Mouse (Mus musculus): ENCODE data around the gene Nanos2. TPM values are rescaled to one million over a fixed set of nuclear protein-coding genes. Genes with fewer than 3 reads are reported as not detected.

Nanos2 gene
- total and polyA plus RNA-seq, 2 experiments from 2014 or later = 1.6 to 2.6 TPM

GRCm38 (mm10) chr7:18951397-18951796 is 35.8 kb upstream of the Nanos2 start:
- peaks cover 16% of the 10 kb centered on the region; the same call in 1 of the 2 replicates for H3K36me3 ChIP-seq (ENCODE audit: insufficient read depth, low read length)
- H3K9ac ChIP-seq (replicated peaks; ENCODE audit: low read length) = no peak overlapping the region
- no peak for TF ChIP-seq CTCF (IDR thresholded peaks at IDR 0.05; ENCODE audit: low read depth)
- peaks cover 23% of the 10 kb centered on the region for H3K4me1 ChIP-seq (ENCODE audit: insufficient read depth, low read length)
- ATAC-seq (no peak), DNase-seq (ENCODE audit: low spot score) (no peak)
- H3K4me3 ChIP-seq (ENCODE audit: low read length) = no peak overlapping the region
- WGBS = 27% methylated on average over 15 of the region's 15 CpGs
- 0 out of 2 replicates have a peak overlapping the region, but pooled peaks have one; percentile 10 for H3K4me2 ChIP-seq (ENCODE audit: low read depth, low read length)
- no peaks in the 10 kb centered on the region for H3K27me3 ChIP-seq (ENCODE audit: insufficient read depth, low read length)
- H3K27ac ChIP-seq = 0 out of 2 replicates have a peak overlapping the region, but pooled peaks have one; percentile 80
- no peaks in the 10 kb centered on the region for H3K9me3 ChIP-seq (ENCODE audit: low read length)

GRCm38 (mm10) chr7:18957569-18958383 is 29.4 kb upstream of the Nanos2 start:
- H3K36me3 ChIP-seq (ENCODE audit: insufficient read depth, low read length) = peaks cover 4% of the 10 kb centered on the region; the same call in 1 of the 2 replicates
- H3K27ac ChIP-seq = peak overlapping the region; percentile 73
- H3K4me1 ChIP-seq (ENCODE audit: insufficient read depth, low read length) = peaks cover 15% of the 10 kb centered on the region
- peak; percentile 76 for DNase-seq (ENCODE audit: low spot score)
- no peaks in the 10 kb centered on the region for H3K27me3 ChIP-seq (ENCODE audit: insufficient read depth, low read length)
- 3% methylated on average over 50 of the region's 107 CpGs for WGBS
- TF ChIP-seq CTCF (IDR thresholded peaks at IDR 0.05; ENCODE audit: low read depth) = peak; percentile 36
- ATAC-seq = peak; percentile 47
- H3K4me2 ChIP-seq (ENCODE audit: low read depth, low read length) = peak overlapping the region; percentile 65
- H3K9ac ChIP-seq (replicated peaks; ENCODE audit: low read length) = peak overlapping the region; percentile 51
- peak overlapping the region; percentile 37 for H3K4me3 ChIP-seq (ENCODE audit: low read length)
- H3K9me3 ChIP-seq (ENCODE audit: low read length) = no peaks in the 10 kb centered on the region

- H3K4me1 ChIP-seq (ENCODE audit: insufficient read depth, low read length) = peaks cover 17% of the 10 kb centered on the region
- DNase-seq (ENCODE audit: low spot score) = no peak
Measured at GRCm38 (mm10) chr7:18958384-18958766, 28.8 kb upstream of the Nanos2 start.

DNA sequence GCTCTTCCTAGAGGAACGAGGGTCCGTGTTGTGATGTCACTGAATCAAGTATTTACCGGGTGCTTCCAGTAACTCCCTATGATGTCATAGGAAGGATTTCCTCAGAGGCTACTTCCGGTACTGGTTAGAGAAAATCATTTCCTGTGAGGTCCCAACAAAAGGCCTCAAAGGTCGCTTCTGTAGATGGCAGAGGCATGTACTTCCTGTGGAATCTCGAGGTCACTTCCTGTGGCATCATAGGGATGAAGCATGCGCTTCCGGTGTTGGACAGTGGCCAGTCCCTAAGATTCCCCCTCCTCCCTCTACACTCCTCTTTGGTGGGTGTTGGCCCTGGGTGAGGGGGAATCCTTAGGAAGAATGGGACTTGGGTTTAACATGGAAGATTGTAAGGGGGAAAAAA is 27.8 kb upstream of the Nanos2 start:
- Histone ChIP-seq H3K9me3 (ENCODE audit: low read length) (no peaks in the 10 kb centered on the region), H3K4me3 (ENCODE audit: low read length) (no peak overlapping the region), H3K27me3 (ENCODE audit: insufficient read depth, low read length) (no peaks in the 10 kb centered on the region), H3K4me2 (ENCODE audit: low read depth, low read length) (no peak overlapping the region), H3K36me3 (ENCODE audit: insufficient read depth, low read length) (no peaks in the 10 kb centered on the region; the same call in 1 of the 2 replicates), H3K27ac (no peak overlapping the region), H3K9ac (replicated peaks; ENCODE audit: low read length) (no peak overlapping the region), H3K4me1 (ENCODE audit: insufficient read depth, low read length) (peaks cover 17% of the 10 kb centered on the region)
- 61% methylated on average over 8 of the region's 8 CpGs for WGBS
- ATAC-seq (no peak), DNase-seq (ENCODE audit: low spot score) (peak; percentile 48)
- no peak for TF ChIP-seq CTCF (IDR thresholded peaks at IDR 0.05; ENCODE audit: low read depth)

More at GRCm38 (mm10) chr7:18958384-18958766, 28.8 kb upstream of the Nanos2 start:
- peak overlapping the region; percentile 37 for H3K4me3 ChIP-seq (ENCODE audit: low read length)
- peak overlapping the region; percentile 51 for H3K9ac ChIP-seq (replicated peaks; ENCODE audit: low read length)
- H3K27me3 ChIP-seq (ENCODE audit: insufficient read depth, low read length) = no peaks in the 10 kb centered on the region
- no peak for TF ChIP-seq CTCF (IDR thresholded peaks at IDR 0.05; ENCODE audit: low read depth)
- no peaks in the 10 kb centered on the region for H3K9me3 ChIP-seq (ENCODE audit: low read length)
- H3K27ac ChIP-seq = peak overlapping the region; percentile 73
- peak overlapping the region; percentile 65 for H3K4me2 ChIP-seq (ENCODE audit: low read depth, low read length)
- 15% methylated on average over 21 of the region's 21 CpGs for WGBS
- peaks cover 2% of the 10 kb centered on the region; the same call in 1 of the 2 replicates for H3K36me3 ChIP-seq (ENCODE audit: insufficient read depth, low read length)
- peak; percentile 2 for ATAC-seq

GRCm38 (mm10) chr7:18962171-18962792 is 24.9 kb upstream of the Nanos2 start:
- H3K36me3 ChIP-seq (ENCODE audit: insufficient read depth, low read length) = no peaks in the 10 kb centered on the region; the same call in 1 of the 2 replicates
- 8% methylated on average over 17 of the region's 17 CpGs for WGBS
- ATAC-seq (no peak), DNase-seq (ENCODE audit: low spot score) (peak; percentile 46)
- no peak for TF ChIP-seq CTCF (IDR thresholded peaks at IDR 0.05; ENCODE audit: low read depth)
- H3K9ac ChIP-seq (replicated peaks; ENCODE audit: low read length) = peak overlapping the region; percentile 24
- H3K4me2 ChIP-seq (ENCODE audit: low read depth, low read length) = peak overlapping the region; percentile 56
- peak overlapping the region; percentile 20 for H3K4me3 ChIP-seq (ENCODE audit: low read length)
- H3K27ac ChIP-seq = no peak overlapping the region
- no peaks in the 10 kb centered on the region for H3K9me3 ChIP-seq (ENCODE audit: low read length)
- peaks cover 16% of the 10 kb centered on the region for H3K4me1 ChIP-seq (ENCODE audit: insufficient read depth, low read length)
- no peaks in the 10 kb centered on the region for H3K27me3 ChIP-seq (ENCODE audit: insufficient read depth, low read length)

- no peak for ATAC-seq
- Histone ChIP-seq H3K27me3 (ENCODE audit: insufficient read depth, low read length) (no peaks in the 10 kb centered on the region), H3K4me3 (ENCODE audit: low read length) (peak overlapping the region; percentile 20), H3K36me3 (ENCODE audit: insufficient read depth, low read length) (no peaks in the 10 kb centered on the region; the same call in 1 of the 2 replicates), H3K4me2 (ENCODE audit: low read depth, low read length) (peak overlapping the region; percentile 56), H3K9me3 (ENCODE audit: low read length) (no peaks in the 10 kb centered on the region), H3K27ac (no peak overlapping the region), H3K4me1 (ENCODE audit: insufficient read depth, low read length) (peaks cover 11% of the 10 kb centered on the region), H3K9ac (replicated peaks; ENCODE audit: low read length) (peak overlapping the region; percentile 24)
- WGBS = 6% methylated on average over 20 of the region's 20 CpGs
- DNase-seq (ENCODE audit: low spot score) = no peak
- TF ChIP-seq CTCF (IDR thresholded peaks at IDR 0.05; ENCODE audit: low read depth) = no peak
Measured at GRCm38 (mm10) chr7:18962795-18963194, 24.4 kb upstream of the Nanos2 start.

Measured in hindbrain, postnatal 0 days (tissue).